Mouse (Mus musculus) lung, embryonic 14.5 days (tissue): ENCODE data around the gene Sgk2. TPM values are rescaled to one million over a fixed set of nuclear protein-coding genes. Genes with fewer than 3 reads are reported as not detected.

Source experiments
- ATAC-seq: fragments of 200-750 bp; cut with Nextera tagmentation; 2 replicates; pipeline ENCODE4 v1.8.0; 2017; ENCODE audit warnings: mild to moderate bottlenecking, moderate TSS enrichment, moderate library complexity; ENCODE audit not compliant: insufficient read depth
- DNase-seq: peaks from one replicate; pipeline ENCODE4 v3.0.0-alpha.2; 2015
- H3K27ac ChIP-seq: fragments of 300-500 bp; sonication (generic); 2 replicates; pipeline ENCODE4 v1.5.1; 2014; ENCODE audit warnings: low read depth, mild to moderate bottlenecking, moderate library complexity
- H3K27me3 ChIP-seq: fragments of 300-500 bp; sonication (generic); 2 replicates; pipeline ENCODE4 v1.6.1; 2014; ENCODE audit warnings: low read length, control low read depth; ENCODE audit not compliant: insufficient read depth
- H3K36me3 ChIP-seq: fragments of 300-500 bp; sonication (generic); 2 replicates; pipeline ENCODE4 v1.6.1; 2014; ENCODE audit warnings: control low read depth; ENCODE audit not compliant: insufficient read depth
- H3K4me1 ChIP-seq: fragments of 300-500 bp; sonication (generic); 2 replicates; pipeline ENCODE4 v1.6.1; 2014; ENCODE audit warnings: antibody characterized with exemption, control low read depth; ENCODE audit not compliant: insufficient read depth
- H3K4me2 ChIP-seq: fragments of 300-500 bp; sonication (generic); 2 replicates; pipeline ENCODE4 v1.6.1; 2014; ENCODE audit warnings: mild to moderate bottlenecking
- H3K4me3 ChIP-seq: fragments of 300-500 bp; sonication (generic); 2 replicates; pipeline ENCODE4 v1.5.1; 2014; ENCODE audit warnings: low read depth, low read length
- H3K9ac ChIP-seq: fragments of 300-500 bp; sonication (generic); 2 replicates; pipeline ENCODE4 v1.6.1; 2014
- H3K9me3 ChIP-seq: fragments of 300-500 bp; sonication (generic); 2 replicates; pipeline ENCODE4 v1.6.1; 2016; ENCODE audit warnings: low read depth, low read length, control low read depth
- CTCF ChIP-seq: IDR thresholded peaks from 2 replicates; pipeline ENCODE4 v1.5.1; 2016; ENCODE audit warnings: antibody characterized with exemption, low read depth
- WGBS: fragments of 180-500 bp; shearing (Covaris S2); extraction: QIAGEN DNeasy Blood & Tissue Kit; methylation state at CpG from one replicate; pipeline ENCODE4 v1.1.7; 2014; 5-methylcytosine and 5-hydroxymethylcytosine counted together
- polyA plus RNA-seq: library from polyadenylated mRNA; unstranded; fragments of >200 nt; fragmentation: Nextera tagmentation; extraction: Ambion mirVana; gene quantifications from 2 replicates; pipeline ENCODE4 v1.2.1, GENCODE M21; 2014

The Sgk2 gene
- polyA plus RNA-seq, 1 experiment from 2014 or later, result not detected

- Histone ChIP-seq H3K27ac (no peak overlapping the region), H3K4me3 (no peak overlapping the region), H3K4me1 (no peaks in the 10 kb centered on the region), H3K9ac (no peak overlapping the region), H3K36me3 (no peaks in the 10 kb centered on the region), H3K9me3 (no peaks in the 10 kb centered on the region), H3K4me2 (no peak overlapping the region), H3K27me3 (no peaks in the 10 kb centered on the region)
- 80% methylated on average over 2 of the region's 2 CpGs for WGBS
- TF ChIP-seq CTCF, result no peak
- DNase-seq, result no peak
- ATAC-seq, result no peak
These were observed 36.4 kb upstream of the Sgk2 start for GRCm38 (mm10) chr2:162950776-162951175.

- Histone ChIP-seq H3K4me2 (no peak overlapping the region), H3K36me3 (no peaks in the 10 kb centered on the region), H3K27ac (no peak overlapping the region), H3K27me3 (no peaks in the 10 kb centered on the region), H3K9ac (no peak overlapping the region), H3K4me1 (no peaks in the 10 kb centered on the region), H3K4me3 (no peak overlapping the region), H3K9me3 (no peaks in the 10 kb centered on the region)
- no peak for ATAC-seq
- WGBS, result 94% methylated on average over 2 of the region's 2 CpGs
- 0 out of 2 replicates have a peak, but pooled peaks have one; percentile 13 for TF ChIP-seq CTCF
- no peak for DNase-seq
These were observed 30.3 kb upstream of the Sgk2 start for GRCm38 (mm10) chr2:162956843-162957242.

DNA sequence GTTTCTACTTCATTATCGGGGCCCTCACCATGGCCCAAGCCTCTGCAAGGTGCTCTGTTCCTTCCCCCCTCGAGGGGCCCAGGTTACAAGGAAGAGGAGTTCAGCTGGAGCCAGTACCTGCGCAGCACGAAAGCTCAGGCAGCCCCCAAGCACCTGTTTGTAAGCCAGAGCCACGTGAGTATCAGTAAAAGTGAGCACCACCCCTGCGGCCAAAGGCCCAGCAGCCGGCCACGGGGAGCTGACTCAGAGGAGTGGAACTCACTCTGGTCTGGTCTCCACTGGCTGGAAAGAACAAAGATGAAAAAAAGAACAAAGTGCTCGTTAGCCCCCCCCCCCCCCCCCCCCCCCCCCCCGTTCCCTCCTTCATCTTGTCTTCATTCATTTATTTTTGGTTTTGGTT, 25.8 kb upstream of the Sgk2 start:
- WGBS, result 62% methylated on average over 10 of the region's 10 CpGs
- Histone ChIP-seq H3K9me3 (no peaks in the 10 kb centered on the region), H3K36me3 (no peaks in the 10 kb centered on the region), H3K27ac (no peak overlapping the region), H3K9ac (no peak overlapping the region), H3K27me3 (no peaks in the 10 kb centered on the region), H3K4me1 (no peaks in the 10 kb centered on the region), H3K4me2 (no peak overlapping the region), H3K4me3 (no peak overlapping the region)
- no peak for DNase-seq
- no peak for TF ChIP-seq CTCF
- no peak for ATAC-seq

GRCm38 (mm10) chr2:162966734-162967133, 20.4 kb upstream of the Sgk2 start:
- DNase-seq, result no peak
- Histone ChIP-seq H3K9me3 (no peaks in the 10 kb centered on the region), H3K27ac (no peak overlapping the region), H3K4me2 (no peak overlapping the region), H3K4me3 (no peak overlapping the region), H3K4me1 (no peaks in the 10 kb centered on the region), H3K36me3 (no peaks in the 10 kb centered on the region), H3K27me3 (no peaks in the 10 kb centered on the region), H3K9ac (no peak overlapping the region)
- 95% methylated on average over 2 of the region's 2 CpGs for WGBS
- no peak for TF ChIP-seq CTCF
- ATAC-seq, result no peak

DNA sequence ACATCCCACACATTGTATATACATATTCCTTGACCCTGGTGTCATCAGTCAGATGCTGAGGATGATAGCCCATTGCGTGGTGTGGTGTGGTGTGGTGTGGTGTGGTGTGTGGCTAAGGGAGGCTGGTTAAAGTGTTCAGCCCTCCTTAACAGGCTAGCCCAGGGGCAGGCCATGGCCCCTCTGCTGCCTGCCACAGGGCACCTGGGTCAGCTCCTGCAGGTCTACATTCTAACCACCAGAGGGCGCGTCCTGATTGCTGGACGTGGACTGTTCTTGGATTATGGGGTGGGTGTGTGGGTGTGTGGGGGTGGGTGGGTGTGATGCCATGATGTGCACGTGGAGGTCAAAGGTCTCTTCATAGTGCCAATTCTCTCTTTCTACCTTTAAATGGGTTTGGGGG, 18.8 kb upstream of the Sgk2 start:
- ATAC-seq, result peak; percentile 62; the same call in 1 of the 2 replicates
- Histone ChIP-seq H3K4me1 (no peaks in the 10 kb centered on the region), H3K36me3 (no peaks in the 10 kb centered on the region), H3K4me2 (no peak overlapping the region), H3K4me3 (no peak overlapping the region), H3K27ac (no peak overlapping the region), H3K9ac (no peak overlapping the region), H3K27me3 (no peaks in the 10 kb centered on the region), H3K9me3 (no peaks in the 10 kb centered on the region)
- WGBS, result 6% methylated on average over 5 of the region's 5 CpGs
- DNase-seq, result peak; percentile 67
- peak; percentile 90 for TF ChIP-seq CTCF

DNA sequence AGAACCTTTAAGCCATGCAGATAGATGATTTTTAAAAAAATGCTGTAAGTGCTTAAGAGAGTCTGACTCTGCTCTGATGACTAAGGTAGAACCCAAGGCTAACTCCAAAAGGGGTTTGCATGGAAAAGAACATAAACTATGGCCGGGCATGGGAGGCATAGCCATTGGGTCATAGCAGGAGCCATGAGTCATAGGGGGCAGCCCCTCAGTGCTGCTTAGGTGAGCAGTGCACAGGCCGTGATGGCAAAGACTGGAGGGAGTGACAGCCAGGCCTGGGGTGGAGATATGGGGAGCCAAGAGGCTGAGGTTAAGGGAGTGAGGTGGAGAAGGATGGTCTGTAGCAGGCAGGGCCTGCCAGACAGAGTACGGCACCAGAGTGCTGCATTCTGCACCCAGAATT, 18.0 kb upstream of the Sgk2 start:
- 75% methylated on average over 3 of the region's 3 CpGs for WGBS
- Histone ChIP-seq H3K4me1 (no peaks in the 10 kb centered on the region), H3K9me3 (no peaks in the 10 kb centered on the region), H3K4me2 (no peak overlapping the region), H3K36me3 (no peaks in the 10 kb centered on the region), H3K4me3 (no peak overlapping the region), H3K27me3 (no peaks in the 10 kb centered on the region), H3K27ac (no peak overlapping the region), H3K9ac (no peak overlapping the region)
- DNase-seq, result no peak
- no peak for ATAC-seq
- no peak for TF ChIP-seq CTCF

DNA sequence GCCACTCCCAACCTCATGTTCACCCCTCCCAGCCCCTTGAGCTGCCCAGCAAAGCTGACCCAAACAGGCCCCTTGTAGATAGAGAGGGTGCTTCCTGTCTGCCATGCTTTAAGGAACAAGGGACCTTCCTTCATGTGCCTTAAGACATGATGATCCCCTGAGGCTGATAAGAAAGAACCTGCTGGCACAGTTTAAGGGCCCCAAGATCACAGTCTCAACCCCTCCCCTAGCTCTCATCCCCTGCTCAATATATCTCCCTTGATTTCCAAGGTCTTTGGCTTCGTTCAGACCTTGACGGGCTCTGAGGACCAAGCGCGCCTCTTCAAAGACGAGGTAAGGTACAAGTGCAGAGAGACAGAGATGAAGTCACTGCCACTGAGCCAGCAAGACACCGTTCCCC, 16.2 kb upstream of the Sgk2 start:
- DNase-seq, result no peak
- ATAC-seq, result no peak

DNA sequence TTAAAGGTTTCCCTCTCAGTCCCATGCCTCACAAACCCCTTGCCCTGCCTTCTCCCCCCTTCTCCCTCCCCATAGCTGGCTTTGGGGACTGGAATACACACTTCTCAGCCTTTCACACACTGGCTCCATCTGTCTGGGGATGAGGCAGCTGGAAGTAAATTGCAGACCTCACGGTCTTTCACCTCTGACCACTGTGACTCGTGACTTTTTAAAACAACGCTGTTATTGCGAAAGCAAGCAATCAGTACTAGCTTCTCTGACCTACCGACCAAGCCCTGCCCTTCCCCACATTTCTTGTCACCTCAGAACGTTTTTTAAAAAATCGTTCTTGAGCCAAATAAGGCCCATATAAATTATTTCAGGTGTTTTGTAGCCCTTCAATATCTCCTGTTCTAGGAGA, 14.4 kb upstream of the Sgk2 start:
- no peaks in the 10 kb centered on the region for H3K36me3 ChIP-seq
- no peak for ATAC-seq
- no peak overlapping the region for H3K4me3 ChIP-seq
- no peak for TF ChIP-seq CTCF
- no peaks in the 10 kb centered on the region for H3K27me3 ChIP-seq
- 31% methylated on average over 7 of the region's 7 CpGs for WGBS
- DNase-seq, result no peak
- H3K4me1 ChIP-seq, result no peaks in the 10 kb centered on the region
- no peak overlapping the region for H3K9ac ChIP-seq
- H3K9me3 ChIP-seq, result no peaks in the 10 kb centered on the region
- no peak overlapping the region for H3K27ac ChIP-seq
- no peak overlapping the region for H3K4me2 ChIP-seq

More for the DNA sequence above, 16.2 kb upstream of the Sgk2 start:
- H3K27ac ChIP-seq, result no peak overlapping the region
- no peaks in the 10 kb centered on the region for H3K36me3 ChIP-seq
- H3K27me3 ChIP-seq, result no peaks in the 10 kb centered on the region
- no peaks in the 10 kb centered on the region for H3K4me1 ChIP-seq
- no peak overlapping the region for H3K9ac ChIP-seq
- no peak overlapping the region for H3K4me3 ChIP-seq
- WGBS, result 74% methylated on average over 6 of the region's 6 CpGs
- no peak overlapping the region for H3K4me2 ChIP-seq
- TF ChIP-seq CTCF, result no peak
- H3K9me3 ChIP-seq, result no peaks in the 10 kb centered on the region
